Mouse (Mus musculus) CD8-positive naive resting alpha-beta T cell, adult 2 months (primary cell): ENCODE data around the gene Prdm16.

Source experiments
- DNase-seq, 2 experiments: peaks; one replicate each; pipeline ENCODE4 v3.0.0; 2022; ENCODE audit warnings: low read depth in 2 of 2, low spot score in 2 of 2

Prdm16 gene

GRCm38 (mm10) chr4:154640443-154641295, 4.0 kb upstream of the Prdm16 start:
- no peak for DNase-seq

GRCm38 (mm10) chr4:154639591-154640442, 3.1 kb upstream of the Prdm16 start:
- DNase-seq: no peak

GRCm38 (mm10) chr4:154639126-154639525, 2.5 kb upstream of the Prdm16 start:
- no peak for DNase-seq

- no peak for DNase-seq
Measured at GRCm38 (mm10) chr4:154638320-154638886, 1.7 kb upstream of the Prdm16 start.

GRCm38 (mm10) chr4:154637468-154638319, 1.0 kb upstream of the Prdm16 start:
- DNase-seq: no peak

- DNase-seq: no peak
Measured at GRCm38 (mm10) chr4:154636053-154636433, 630 bp downstream of the Prdm16 start.

GRCm38 (mm10) chr4:154635241-154636052, 1.2 kb downstream of the Prdm16 start:
- DNase-seq: no peak

GRCm38 (mm10) chr4:154634470-154635240, 2.0 kb downstream of the Prdm16 start:
- DNase-seq: no peak

- no peak for DNase-seq
Measured at GRCm38 (mm10) chr4:154634001-154634400, 2.7 kb downstream of the Prdm16 start.

GRCm38 (mm10) chr4:154632800-154633764, 3.6 kb downstream of the Prdm16 start:
- no peak for DNase-seq

GRCm38 (mm10) chr4:154630763-154631162, 5.9 kb downstream of the Prdm16 start:
- no peak for DNase-seq

- no peak for DNase-seq
Measured at GRCm38 (mm10) chr4:154627419-154628142, 9.1 kb downstream of the Prdm16 start.

GRCm38 (mm10) chr4:154626282-154626681, 10.4 kb downstream of the Prdm16 start:
- no peak for DNase-seq

GRCm38 (mm10) chr4:154625710-154626109, 11.0 kb downstream of the Prdm16 start:
- DNase-seq: no peak

- no peak for DNase-seq
Measured at GRCm38 (mm10) chr4:154623241-154623640, 13.4 kb downstream of the Prdm16 start.

GRCm38 (mm10) chr4:154622521-154622920, 14.2 kb downstream of the Prdm16 start:
- no peak for DNase-seq

- DNase-seq: no peak
Measured at GRCm38 (mm10) chr4:154611167-154611566, 25.5 kb downstream of the Prdm16 start.
